Mouse (Mus musculus) stomach, postnatal 0 days (tissue): ENCODE results near the gene Arih2.

Experiments used
- CTCF ChIP-seq: IDR thresholded peaks from 2 replicates; pipeline ENCODE4 v1.5.1; 2016; ENCODE audit warnings: antibody characterized with exemption, low read depth, mild to moderate bottlenecking, moderate library complexity
- EP300 ChIP-seq: optimal IDR thresholded peaks from 2 replicates; pipeline ENCODE3; 2016; ENCODE audit warnings: antibody characterized with exemption

DNA sequence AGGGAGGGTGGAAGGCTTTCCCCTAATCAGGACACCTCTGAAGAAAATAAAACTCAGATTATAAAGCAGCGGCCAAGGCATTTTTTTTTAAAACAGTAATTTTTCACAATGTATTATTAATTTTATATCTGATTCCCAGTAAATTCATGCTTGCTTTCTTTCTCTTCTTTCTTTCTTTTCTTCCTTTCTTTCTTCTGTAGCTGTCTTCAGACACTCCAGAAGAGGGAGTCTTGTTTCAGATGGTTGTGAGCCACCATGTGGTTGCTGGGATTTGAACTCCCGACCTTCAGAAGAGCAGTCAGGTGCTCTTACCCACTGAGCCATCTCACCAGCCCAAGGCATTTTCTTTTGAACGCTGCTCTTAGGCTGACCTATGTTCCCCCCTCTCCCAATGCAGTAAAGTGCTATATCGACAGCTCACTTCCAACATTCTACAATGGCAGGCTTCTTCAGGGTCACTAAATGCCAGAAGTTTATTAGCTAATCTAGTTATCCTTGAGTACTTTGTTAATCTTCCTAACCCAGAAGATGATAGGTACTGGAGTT, 50.1 kb downstream of the Arih2 start:
- TF ChIP-seq CTCF (no peak), EP300 (no peak)
